Mouse (Mus musculus) ES-E14 (cell line): ENCODE measurements at regions not wholly inside any gene's neighbourhood (a gene's known extent, or its start where the extent isn't known, plus 50 kb on each side); places are given as distances from the start of the nearest gene placed in this dataset.

Experiments used
- DNase-seq: peaks from one replicate; pipeline ENCODE4 v3.0.0-alpha.2; 2013; ENCODE audit warnings: low read depth, low spot score
- H3K27ac ChIP-seq: 2 replicates; pipeline ENCODE4 v1.5.1; 2012; ENCODE audit warnings: low read depth, mild to moderate bottlenecking, low read length, moderate library complexity, mixed read lengths; ENCODE audit not compliant: poor library complexity, insufficient read depth, severe bottlenecking
- H3K36me3 ChIP-seq: 2 replicates; pipeline ENCODE4 v1.6.1; 2012; ENCODE audit warnings: mild to moderate bottlenecking, low read length, moderate library complexity, mixed read lengths; ENCODE audit not compliant: control insufficient read depth, poor library complexity, insufficient read depth, severe bottlenecking
- H3K4me1 ChIP-seq, 2 experiments: fragments of 150-350 bp in 1 of 2; sonication (generic) in 1 of 2; 2 replicates each; pipeline ENCODE4 v1.6.1; 2012; ENCODE audit warnings: low read length in 2 of 2, mild to moderate bottlenecking in 1 of 2, mixed read lengths in 1 of 2; ENCODE audit not compliant: control insufficient read depth in 2 of 2, insufficient read depth in 2 of 2, poor library complexity in 1 of 2
- H3K4me3 ChIP-seq, 2 experiments: fragments of 150-350 bp in 1 of 2; sonication (generic) in 1 of 2; 2 replicates each; pipeline ENCODE4 v1.5.1; 2012; ENCODE audit warnings: low read length in 2 of 2, low read depth in 1 of 2, mild to moderate bottlenecking in 1 of 2, mixed read lengths in 1 of 2; ENCODE audit not compliant: insufficient read depth in 1 of 2, poor library complexity in 1 of 2, severe bottlenecking in 1 of 2
- H3K9ac ChIP-seq: 2 replicates; pipeline ENCODE4 v1.6.1; 2012; ENCODE audit warnings: low read depth, mild to moderate bottlenecking, low read length, mixed read lengths; ENCODE audit not compliant: poor library complexity, insufficient read depth, severe bottlenecking
- H3K9me3 ChIP-seq: fragments of 150-350 bp; sonication (generic); 2 replicates; pipeline ENCODE4 v1.6.1; 2012; ENCODE audit warnings: low read depth, mild to moderate bottlenecking, low read length; ENCODE audit not compliant: control insufficient read depth, insufficient read depth
- CHD2 ChIP-seq: IDR thresholded peaks from 2 replicates; pipeline ENCODE4 v1.6.1; 2014; ENCODE audit warnings: mild to moderate bottlenecking, low read depth, low read length, inconsistent platforms
- HCFC1 ChIP-seq: IDR thresholded peaks from 2 replicates; pipeline ENCODE4 v1.6.1; 2012; ENCODE audit warnings: low read length, inconsistent platforms, borderline replicate concordance; ENCODE audit not compliant: insufficient read depth
- MAFK ChIP-seq: IDR thresholded peaks from 2 replicates; pipeline ENCODE4 v1.6.1; 2014; ENCODE audit warnings: mild to moderate bottlenecking, low read depth, low read length, inconsistent platforms; ENCODE audit not compliant: insufficient read depth
- ZC3H11A ChIP-seq: IDR thresholded peaks from 2 replicates; pipeline ENCODE4 v1.6.1; 2012; ENCODE audit warnings: low read depth, mild to moderate bottlenecking, inconsistent platforms, low read length, borderline replicate concordance
- ZNF384 ChIP-seq: IDR thresholded peaks from 2 replicates; pipeline ENCODE4 v1.6.1; 2012; ENCODE audit warnings: low read depth, low read length, inconsistent platforms
- in situ Hi-C, 2 experiments: fragments of 600-800 bp; cut with MboI; formaldehyde crosslinking; loops; one replicate each; pipeline ENCODE4 v1.15.1; 2025; ENCODE audit warnings: low sequenced_read_pairs in 2 of 2, inconsistent platforms in 1 of 2; ENCODE audit not compliant: unreplicated experiment in 2 of 2

DNA sequence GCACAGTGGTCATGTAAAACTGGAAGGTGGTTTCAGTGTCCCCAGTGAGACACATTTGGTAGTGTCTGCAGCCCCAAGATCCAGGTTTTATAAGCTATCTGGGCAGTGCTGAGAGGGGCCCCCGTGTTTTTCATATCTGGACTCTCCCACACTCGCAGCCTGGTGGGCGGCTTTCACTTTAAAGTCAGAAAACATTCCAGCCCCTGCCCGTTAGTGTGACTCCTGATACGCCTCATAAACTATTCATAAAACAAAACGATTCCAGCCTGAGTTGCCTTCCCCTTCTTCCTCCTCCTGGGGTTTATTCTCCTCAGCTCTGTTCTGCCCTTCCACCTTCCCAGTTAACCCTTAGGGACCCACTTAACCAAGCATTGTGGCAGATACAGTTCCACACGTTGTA, 159.6 kb downstream of the Wnt5a start:
- no peak overlapping the region for H3K27ac ChIP-seq
- no peaks in the 10 kb centered on the region for H3K4me1 ChIP-seq
- in situ Hi-C loops, result no loop called here
- TF ChIP-seq ZC3H11A (no peak), CHD2 (no peak), MAFK (no peak), HCFC1 (no peak), ZNF384 (no peak)
- no peaks in the 10 kb centered on the region for H3K36me3 ChIP-seq
- H3K9ac ChIP-seq, result no peak overlapping the region
- H3K4me3 ChIP-seq, result no peak overlapping the region
- DNase-seq, result no peak
- H3K9me3 ChIP-seq, result no peaks in the 10 kb centered on the region

DNA sequence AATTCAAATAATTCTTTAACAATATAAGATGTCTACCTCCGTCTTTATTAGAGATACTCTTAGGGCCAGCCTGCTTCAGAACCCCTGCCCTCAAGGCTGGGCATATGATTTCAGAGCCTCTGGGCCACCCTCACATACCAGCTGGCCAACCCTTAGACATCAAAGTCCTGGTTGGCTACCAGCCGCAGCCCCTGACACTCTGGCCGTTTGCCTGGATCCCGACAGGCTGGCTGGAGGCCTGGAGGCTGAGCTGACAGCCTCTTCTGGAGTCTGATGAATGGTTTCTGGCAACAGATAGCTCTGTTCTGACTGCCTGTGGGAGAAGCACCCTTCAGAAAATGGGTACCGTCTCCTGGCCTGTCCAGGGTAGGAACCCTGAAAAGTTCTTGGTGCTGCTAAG, 170.9 kb downstream of the Wnt5a start:
- in situ Hi-C loops, result no loop called here
- Histone ChIP-seq H3K36me3 (no peaks in the 10 kb centered on the region), H3K9ac (no peak overlapping the region), H3K9me3 (no peaks in the 10 kb centered on the region), H3K27ac (no peak overlapping the region), H3K4me1 (no peaks in the 10 kb centered on the region), H3K4me3 (no peak overlapping the region)
- TF ChIP-seq CHD2 (no peak), HCFC1 (no peak), ZNF384 (no peak), ZC3H11A (no peak), MAFK (no peak)
- DNase-seq, result no peak

- Histone ChIP-seq H3K9ac (no peak overlapping the region), H3K27ac (no peak overlapping the region), H3K4me1 (no peaks in the 10 kb centered on the region), H3K36me3 (no peaks in the 10 kb centered on the region), H3K9me3 (no peaks in the 10 kb centered on the region), H3K4me3 (no peak overlapping the region)
- in situ Hi-C loops, result no loop called here
- TF ChIP-seq MAFK, result no peak
- TF ChIP-seq CHD2, result no peak
- TF ChIP-seq ZNF384, result no peak
- no peak for TF ChIP-seq HCFC1
- TF ChIP-seq ZC3H11A, result no peak
- DNase-seq, result no peak
Measured at GRCm38 (mm10) chr14:28699780-28700179, 195.2 kb downstream of the Wnt5a start.

GRCm38 (mm10) chr14:28704729-28705128, 200.2 kb downstream of the Wnt5a start:
- no peak for DNase-seq
- Histone ChIP-seq H3K36me3 (no peaks in the 10 kb centered on the region), H3K4me1 (no peaks in the 10 kb centered on the region), H3K4me3 (no peak overlapping the region), H3K27ac (no peak overlapping the region), H3K9ac (no peak overlapping the region), H3K9me3 (no peaks in the 10 kb centered on the region)
- in situ Hi-C loops, result no loop called here
- TF ChIP-seq ZNF384, result no peak
- no peak for TF ChIP-seq HCFC1
- no peak for TF ChIP-seq MAFK
- no peak for TF ChIP-seq ZC3H11A
- TF ChIP-seq CHD2, result no peak

DNA sequence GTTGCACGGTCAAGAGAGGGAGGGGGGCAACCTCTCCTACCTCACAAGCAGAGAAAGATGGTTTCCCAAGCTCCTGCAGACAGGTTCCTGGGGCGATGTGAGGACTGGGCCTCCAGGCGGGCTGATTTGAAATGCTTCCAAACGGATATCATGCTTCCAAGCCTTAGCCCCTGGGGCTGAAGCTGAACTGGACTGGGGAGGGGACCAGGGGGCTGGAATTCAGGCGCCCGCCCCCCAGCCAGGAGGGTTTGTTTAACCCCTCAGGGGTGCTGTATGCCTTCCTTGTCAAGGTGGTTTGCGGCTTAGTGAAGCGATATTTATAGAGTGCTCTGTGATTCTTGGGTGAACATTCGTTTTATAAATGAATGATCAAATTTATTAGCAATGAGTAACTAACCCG, 210.0 kb downstream of the Wnt5a start:
- H3K4me1 ChIP-seq, result no peaks in the 10 kb centered on the region
- TF ChIP-seq MAFK, result no peak
- TF ChIP-seq HCFC1, result no peak
- no peak for TF ChIP-seq ZNF384
- TF ChIP-seq ZC3H11A, result no peak
- no peak for TF ChIP-seq CHD2
- in situ Hi-C loops, result no loop called here
- H3K9ac ChIP-seq, result no peak overlapping the region
- DNase-seq, result no peak
- no peak overlapping the region for H3K27ac ChIP-seq
- no peaks in the 10 kb centered on the region for H3K36me3 ChIP-seq
- H3K4me3 ChIP-seq, result no peak overlapping the region
- H3K9me3 ChIP-seq, result no peaks in the 10 kb centered on the region
